Mouse (Mus musculus) forebrain, embryonic 13.5 days (tissue): ENCODE results near the gene Grhpr. TPM values are rescaled to one million over a fixed set of nuclear protein-coding genes. Genes with fewer than 3 reads are reported as not detected.
"Not testable (repeated sequence)": the region's sequence is repeated elsewhere in the genome, so short reads cannot be mapped to it uniquely, and the experiment has no call there.

Experiments
- ATAC-seq: fragments of 200-750 bp; cut with Nextera tagmentation; 2 replicates; pipeline ENCODE4 v1.8.0; 2017
- H3K27ac ChIP-seq: fragments of 300-500 bp; sonication (generic); 2 replicates; pipeline ENCODE4 v1.5.1; 2015; ENCODE audit warnings: inconsistent platforms, mild to moderate bottlenecking, moderate library complexity
- H3K27me3 ChIP-seq: fragments of 300-500 bp; sonication (generic); 2 replicates; pipeline ENCODE4 v1.6.1; 2015; ENCODE audit warnings: mild to moderate bottlenecking, inconsistent platforms
- H3K36me3 ChIP-seq: fragments of 300-500 bp; sonication (generic); 2 replicates; pipeline ENCODE4 v1.6.1; 2015; ENCODE audit warnings: mild to moderate bottlenecking, inconsistent platforms; ENCODE audit not compliant: poor library complexity, severe bottlenecking
- H3K4me1 ChIP-seq: fragments of 300-500 bp; sonication (generic); 2 replicates; pipeline ENCODE4 v1.6.1; 2015; ENCODE audit warnings: inconsistent platforms
- H3K4me2 ChIP-seq: fragments of 300-500 bp; sonication (generic); 2 replicates; pipeline ENCODE4 v1.6.1; 2015; ENCODE audit warnings: inconsistent platforms, mild to moderate bottlenecking, moderate library complexity
- H3K4me3 ChIP-seq: fragments of 300-500 bp; sonication (generic); 2 replicates; pipeline ENCODE4 v1.5.1; 2015; ENCODE audit warnings: mild to moderate bottlenecking, inconsistent platforms
- H3K9ac ChIP-seq: fragments of 300-500 bp; sonication (generic); 2 replicates; pipeline ENCODE4 v1.6.1; 2015; ENCODE audit warnings: mild to moderate bottlenecking, inconsistent platforms
- H3K9me3 ChIP-seq: fragments of 300-500 bp; sonication (generic); replicated peaks from 2 replicates; pipeline ENCODE4 v1.6.1; 2016; ENCODE audit warnings: inconsistent platforms
- whole genome bisulfite sequencing: fragments of 180-500 bp; shearing (Covaris S2); methylation state at CpG from one replicate; pipeline ENCODE4 v1.1.7; 2015; 5-methylcytosine and 5-hydroxymethylcytosine counted together
- polyA plus RNA-seq: library from polyadenylated mRNA; unstranded; fragments of >200 nt; fragmentation: Nextera tagmentation; extraction: Ambion mirVana; gene quantifications from 2 replicates; pipeline ENCODE4 v1.2.1, GENCODE M21; 2015

Gene Grhpr
- polyA plus RNA-seq, 1 experiment from 2014 or later: 22.5 TPM

DNA sequence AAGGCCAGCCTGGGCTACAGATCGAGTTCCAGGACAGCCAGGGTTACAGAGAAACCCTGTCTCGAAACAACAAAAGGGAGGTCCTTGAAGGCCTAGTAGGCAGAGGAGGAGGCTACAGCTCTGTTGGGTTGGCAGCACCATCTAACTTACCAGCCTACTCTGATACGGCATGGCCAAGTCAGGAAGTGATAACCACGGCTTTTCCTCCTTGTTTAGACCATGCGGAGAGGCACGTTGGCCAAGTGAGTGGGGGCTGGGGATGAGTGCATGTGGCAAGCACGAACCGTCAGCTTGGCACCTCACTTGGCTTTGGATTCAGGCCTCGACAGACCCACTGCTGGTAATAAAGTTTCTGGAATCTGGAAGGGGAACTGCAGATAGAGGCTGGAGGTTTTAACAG lies 51.4 kb downstream of the Grhpr start:
- no peak overlapping the region for H3K4me2 ChIP-seq
- no peaks in the 10 kb centered on the region for H3K27me3 ChIP-seq
- no peak overlapping the region for H3K27ac ChIP-seq
- WGBS: 86% methylated on average over 9 of the region's 9 CpGs
- peaks cover 94% of the 10 kb centered on the region for H3K36me3 ChIP-seq
- H3K9ac ChIP-seq: no peak overlapping the region
- no peak overlapping the region for H3K4me3 ChIP-seq
- no peak for ATAC-seq
- H3K9me3 ChIP-seq: no peaks in the 10 kb centered on the region
- no peaks in the 10 kb centered on the region for H3K4me1 ChIP-seq

DNA sequence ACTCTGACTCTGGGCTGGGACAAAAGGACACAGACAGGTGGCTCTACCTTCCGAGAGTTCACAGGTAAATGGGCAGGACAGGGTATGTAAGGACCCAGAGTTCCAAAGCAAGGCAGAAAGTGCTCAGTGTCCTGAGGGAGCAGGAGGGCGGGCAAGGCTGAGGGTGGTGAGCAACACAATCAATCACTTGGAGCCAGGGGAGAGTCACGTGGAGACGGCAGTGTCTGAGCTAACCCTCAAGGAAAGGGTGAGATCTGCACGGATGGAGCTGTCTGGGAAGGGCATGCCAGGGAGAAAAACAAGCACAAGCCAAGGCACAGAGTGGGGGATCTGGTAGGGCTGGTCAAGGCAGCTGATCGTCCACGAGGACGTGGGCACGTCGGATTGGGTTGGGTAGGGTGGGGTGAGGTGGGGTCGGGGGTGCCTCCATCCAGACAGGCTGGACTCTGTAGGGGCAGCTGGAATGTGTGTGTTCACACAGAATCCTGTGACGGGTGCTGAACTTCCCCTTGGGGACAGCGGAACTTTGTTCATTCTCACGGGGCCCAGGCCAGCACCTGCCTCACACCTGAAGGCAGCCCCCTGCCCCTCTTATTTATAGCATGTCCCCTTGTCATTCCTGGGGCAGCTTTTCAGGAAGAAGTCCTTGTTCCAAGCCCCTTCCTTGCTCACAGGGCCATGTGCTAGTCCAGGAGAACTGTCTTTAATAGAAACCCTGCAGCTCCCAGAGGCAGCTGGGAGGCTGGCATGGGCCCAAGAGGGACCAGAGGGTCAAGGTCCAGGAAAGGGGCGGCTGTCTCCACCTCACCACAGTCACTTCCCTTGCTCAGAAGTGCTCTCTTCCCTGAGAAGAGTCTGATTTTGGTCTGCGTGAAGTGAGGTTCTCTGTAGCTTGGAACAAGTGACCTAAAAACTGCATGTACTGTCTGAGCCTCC lies 53.8 kb downstream of the Grhpr start:
- no peak for ATAC-seq
- H3K36me3 ChIP-seq: peaks cover 86% of the 10 kb centered on the region
- WGBS: 87% methylated on average over 16 of the region's 16 CpGs

DNA sequence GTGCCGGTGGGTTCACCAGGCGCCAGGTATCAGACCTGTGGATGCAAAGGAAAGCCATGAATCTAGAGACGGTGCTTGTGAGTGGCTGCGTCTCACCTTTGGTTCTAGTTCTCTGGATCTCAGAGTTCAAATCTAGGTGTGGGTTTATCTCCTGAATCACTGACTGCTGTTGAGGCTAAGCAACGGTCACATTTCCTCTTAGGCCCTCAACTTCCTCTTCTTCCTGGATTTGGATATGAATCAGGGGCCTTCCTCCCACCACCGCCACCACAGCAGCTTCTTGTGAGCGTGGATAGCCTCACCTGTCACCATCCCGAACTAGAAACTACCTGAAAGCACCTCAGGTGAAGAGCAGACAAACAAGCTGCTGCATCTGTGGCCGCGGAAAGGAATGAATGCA lies 54.9 kb downstream of the Grhpr start:
- WGBS: 94% methylated on average over 10 of the region's 10 CpGs
- Histone ChIP-seq H3K36me3 (peaks cover 86% of the 10 kb centered on the region), H3K4me3 (no peak overlapping the region), H3K9me3 (no peaks in the 10 kb centered on the region), H3K9ac (no peak overlapping the region), H3K4me1 (no peaks in the 10 kb centered on the region), H3K27me3 (no peaks in the 10 kb centered on the region), H3K27ac (no peak overlapping the region), H3K4me2 (no peak overlapping the region)
- ATAC-seq: no peak

More for the DNA sequence above, 53.8 kb downstream of the Grhpr start:
- Histone ChIP-seq H3K4me3 (no peak overlapping the region), H3K4me2 (no peak overlapping the region), H3K27ac (no peak overlapping the region), H3K9ac (no peak overlapping the region), H3K9me3 (no peaks in the 10 kb centered on the region), H3K27me3 (no peaks in the 10 kb centered on the region), H3K4me1 (no peaks in the 10 kb centered on the region)

GRCm38 (mm10) chr4:45036571-45036970 lies 55.4 kb downstream of the Grhpr start:
- peaks cover 86% of the 10 kb centered on the region for H3K36me3 ChIP-seq
- WGBS: 82% methylated on average over 5 of the region's 5 CpGs

GRCm38 (mm10) chr4:45037455-45038410 lies 56.5 kb downstream of the Grhpr start:
- no peaks in the 10 kb centered on the region for H3K27me3 ChIP-seq
- no peak overlapping the region for H3K4me3 ChIP-seq
- peaks cover 82% of the 10 kb centered on the region for H3K36me3 ChIP-seq
- no peak overlapping the region for H3K4me2 ChIP-seq
- ATAC-seq: no peak
- no peaks in the 10 kb centered on the region for H3K9me3 ChIP-seq
- H3K27ac ChIP-seq: no peak overlapping the region
- no peak overlapping the region for H3K9ac ChIP-seq
- 90% methylated on average over 13 of the region's 13 CpGs for WGBS
- H3K4me1 ChIP-seq: no peaks in the 10 kb centered on the region

More at GRCm38 (mm10) chr4:45036571-45036970, 55.4 kb downstream of the Grhpr start:
- no peak for ATAC-seq
- H3K4me3 ChIP-seq: no peak overlapping the region
- H3K9me3 ChIP-seq: no peaks in the 10 kb centered on the region
- H3K4me2 ChIP-seq: no peak overlapping the region
- no peaks in the 10 kb centered on the region for H3K27me3 ChIP-seq
- H3K27ac ChIP-seq: no peak overlapping the region
- H3K9ac ChIP-seq: no peak overlapping the region
- H3K4me1 ChIP-seq: no peaks in the 10 kb centered on the region

DNA sequence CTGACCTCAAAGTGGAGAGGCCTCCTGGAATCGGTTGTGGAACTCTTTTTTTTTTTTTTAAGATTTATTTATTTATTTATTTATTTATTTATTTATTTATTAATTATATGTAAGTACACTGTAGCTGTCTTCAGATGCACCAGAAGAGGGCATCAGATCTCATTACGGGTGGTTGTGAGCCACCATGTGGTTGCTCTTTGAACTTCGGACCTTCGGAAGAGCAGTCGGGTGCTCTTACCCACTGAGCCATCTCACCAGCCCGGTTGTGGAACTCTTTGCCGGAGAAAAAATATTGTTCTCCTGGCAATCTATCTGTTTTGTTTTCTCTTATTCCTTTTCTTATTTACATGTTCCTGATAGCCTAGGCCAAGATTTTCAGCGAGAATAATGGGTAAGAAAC lies 57.7 kb downstream of the Grhpr start:
- not testable (repeated sequence) for ATAC-seq, H3K27ac ChIP-seq, H3K9me3 ChIP-seq, H3K4me2 ChIP-seq, H3K4me3 ChIP-seq, H3K4me1 ChIP-seq, H3K9ac ChIP-seq, H3K27me3 ChIP-seq
- peaks cover 82% of the 10 kb centered on the region for H3K36me3 ChIP-seq
- 62% methylated on average over 8 of the region's 8 CpGs for WGBS

- H3K36me3 ChIP-seq: peaks cover 82% of the 10 kb centered on the region
- H3K27ac ChIP-seq, H3K27me3 ChIP-seq, H3K4me3 ChIP-seq, H3K4me1 ChIP-seq, H3K4me2 ChIP-seq, H3K9ac ChIP-seq, ATAC-seq, H3K9me3 ChIP-seq: not testable (repeated sequence)
- WGBS: 91% methylated on average over 7 of the region's 7 CpGs
Observed at GRCm38 (mm10) chr4:45039546-45039945, 58.4 kb downstream of the Grhpr start.

Other genes with a start within 250 kb of the Grhpr start
- gene Zcchc7, start 225.5 kb upstream of the Grhpr start, polyA plus RNA-seq: 41.3 and 42.4 TPM in 2 replicates
- gene Zbtb5, start 31.0 kb downstream of the Grhpr start, polyA plus RNA-seq: 41.4 and 49.4 TPM in 2 replicates
- 37.2 and 40.5 TPM in 2 replicates for gene Polr1e, start 37.2 kb downstream of the Grhpr start, polyA plus RNA-seq
- 14.2 and 16.4 TPM in 2 replicates for gene Fbxo10, start 103.2 kb downstream of the Grhpr start, polyA plus RNA-seq
- 173 and 181 TPM in 2 replicates for gene Tomm5, start 126.7 kb downstream of the Grhpr start, polyA plus RNA-seq
- 0.73 and 0.98 TPM in 2 replicates for gene Frmpd1, start 203.5 kb downstream of the Grhpr start, polyA plus RNA-seq